Mouse (Mus musculus) C2C12 (cell line): ENCODE results near the gene Pbx1. TPM values are rescaled to one million over a fixed set of nuclear protein-coding genes. Genes with fewer than 3 reads are reported as not detected.

ENCODE experiments used
- H3K27me3 ChIP-seq: one replicate; pipeline ENCODE4 v1.6.1; 2011; ENCODE audit not compliant: control insufficient read depth, insufficient read depth, insufficient read length
- H3K36me3 ChIP-seq: one replicate; pipeline ENCODE4 v1.6.1; 2011; ENCODE audit not compliant: control insufficient read depth, insufficient read depth
- H3K4me3 ChIP-seq: one replicate; pipeline ENCODE4 v1.5.1; 2011; ENCODE audit warnings: mild to moderate bottlenecking, control low read depth; ENCODE audit not compliant: poor library complexity, insufficient read depth, severe bottlenecking
- H3K79me2 ChIP-seq: one replicate; pipeline ENCODE4 v1.6.1; 2011; ENCODE audit not compliant: control insufficient read depth, insufficient read depth
- H3K79me3 ChIP-seq: one replicate; pipeline ENCODE4 v1.6.1; 2011; ENCODE audit warnings: low read depth, control low read depth
- H3ac ChIP-seq: one replicate; pipeline ENCODE3; 2011; ENCODE audit warnings: low read depth; ENCODE audit not compliant: control insufficient read depth, insufficient read length
- CEBPB ChIP-seq: IDR thresholded peaks from one replicate; pipeline ENCODE4 v1.6.1; 2011; ENCODE audit warnings: low read depth, mild to moderate bottlenecking, control low read depth, moderate library complexity
- CTCF ChIP-seq: IDR thresholded peaks from one replicate; pipeline ENCODE4 v1.5.1; 2011; ENCODE audit not compliant: control insufficient read depth, insufficient read depth, insufficient read length
- FOSL1 ChIP-seq: IDR thresholded peaks from one replicate; pipeline ENCODE4 v1.8.0; 2011; ENCODE audit warnings: mild to moderate bottlenecking, low read length; ENCODE audit not compliant: poor library complexity, insufficient read depth, severe bottlenecking
- MAX ChIP-seq: IDR thresholded peaks from one replicate; pipeline ENCODE4 v1.6.1; 2011; ENCODE audit warnings: mild to moderate bottlenecking, control low read depth
- MYOD1 ChIP-seq: IDR thresholded peaks from one replicate; pipeline ENCODE4 v1.6.1; 2011; ENCODE audit warnings: low read depth; ENCODE audit not compliant: control insufficient read depth, insufficient read length
- MYOG ChIP-seq: IDR thresholded peaks from one replicate; pipeline ENCODE4 v1.6.1; 2011; ENCODE audit not compliant: control insufficient read depth, insufficient read length; ENCODE audit errors: extremely low read depth
- USF1 ChIP-seq: IDR thresholded peaks from one replicate; pipeline ENCODE4 v1.6.1; 2011; ENCODE audit warnings: low read depth, mild to moderate bottlenecking, control low read depth, moderate library complexity
- polyA plus RNA-seq: library from polyadenylated mRNA; unstranded; fragments of >200 nt; fragmentation: generic; extraction: Trizol; gene quantifications from one replicate; pipeline ENCODE4 v1.2.1, GENCODE M21; 2012; ENCODE audit warnings: missing spikeins

Pbx1 gene
- polyA plus RNA-seq, 1 experiment, result 29.4 TPM

DNA sequence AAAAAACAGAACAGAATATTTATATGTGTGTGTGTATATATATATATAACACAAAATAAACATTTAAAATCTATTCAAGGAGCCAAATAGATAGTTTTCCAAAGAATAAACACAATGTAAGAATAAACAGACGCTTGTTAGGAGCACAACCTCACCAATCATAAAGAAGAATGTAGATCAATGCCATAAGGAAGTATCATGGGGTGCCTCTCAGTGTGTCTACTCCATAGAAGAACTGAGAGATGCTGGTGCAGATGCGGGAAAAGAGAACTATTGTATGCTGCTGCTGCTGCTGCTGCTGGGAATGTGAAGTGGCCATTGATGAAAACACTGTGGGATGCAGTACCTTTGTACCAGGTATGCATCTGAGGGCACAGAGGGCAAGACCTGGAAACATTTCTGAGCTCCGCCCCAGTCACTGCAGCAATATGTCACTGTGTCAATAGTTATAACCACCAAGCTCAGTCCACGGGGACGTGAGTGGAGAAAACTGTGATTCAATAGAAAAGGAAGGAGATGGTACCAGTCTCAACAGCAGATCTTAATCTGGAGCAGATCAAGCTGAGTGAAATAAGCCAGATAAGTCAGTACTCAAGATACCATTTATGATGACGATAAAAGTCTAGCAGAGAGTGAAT lies 361.7 kb downstream of the Pbx1 start:
- Histone ChIP-seq H3K4me3 (no peak overlapping the region), H3ac (no peak overlapping the region), H3K36me3 (no peaks in the 10 kb centered on the region), H3K79me3 (no peaks in the 10 kb centered on the region), H3K79me2 (no peaks in the 10 kb centered on the region), H3K27me3 (no peaks in the 10 kb centered on the region)
- TF ChIP-seq FOSL1 (no peak), MYOD1 (no peak), MYOG (no peak), MAX (no peak), USF1 (no peak), CTCF (no peak)

DNA sequence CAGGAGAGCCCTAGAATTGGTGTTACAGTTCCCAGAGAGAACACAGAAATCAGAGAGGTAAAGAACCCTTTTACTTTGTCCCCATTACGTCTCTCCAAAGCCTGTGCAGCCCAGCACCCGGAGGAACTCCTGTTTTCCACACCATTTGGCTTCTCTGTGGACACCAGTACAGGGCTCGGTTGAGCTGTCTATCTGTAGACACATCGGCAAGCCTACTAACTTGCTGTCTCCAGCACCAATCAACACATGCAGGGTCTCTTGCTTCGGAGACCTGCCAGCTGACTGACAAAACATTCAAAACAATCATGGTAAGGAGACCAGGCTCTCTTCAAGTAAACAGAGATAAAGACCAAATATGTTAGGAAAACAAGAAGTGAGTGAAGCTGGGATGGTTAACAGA lies 362.3 kb downstream of the Pbx1 start:
- no peaks in the 10 kb centered on the region for H3K79me3 ChIP-seq
- no peak overlapping the region for H3K4me3 ChIP-seq
- no peaks in the 10 kb centered on the region for H3K79me2 ChIP-seq
- no peaks in the 10 kb centered on the region for H3K27me3 ChIP-seq
- no peak overlapping the region for H3ac ChIP-seq
- TF ChIP-seq MAX (no peak), MYOD1 (no peak), MYOG (no peak), CEBPB (no peak), CTCF (no peak), FOSL1 (no peak), USF1 (no peak)
- H3K36me3 ChIP-seq, result no peaks in the 10 kb centered on the region
